Mouse (Mus musculus): ENCODE results near the gene Siglec1. TPM values are rescaled to one million over a fixed set of nuclear protein-coding genes. Genes with fewer than 3 reads are reported as not detected.
A peak's percentile ranks its signal among the peaks of the same experiment; 100 is the strongest.
"Not testable (repeated sequence)": the region's sequence is repeated elsewhere in the genome, so short reads cannot be mapped to it uniquely, and the experiment has no call there.

Siglec1 gene
- polyA plus RNA-seq, 1 experiment = 0.03 TPM

- Histone ChIP-seq H3K4me1 (ENCODE audit: control insufficient read depth) (peaks cover 87% of the 10 kb centered on the region), H3K36me3 (ENCODE audit: control insufficient read depth) (peaks cover 8% of the 10 kb centered on the region), H3K4me3 (replicated peaks) (no peak overlapping the region), H3K9me3 (ENCODE audit: control insufficient read depth, low read length) (no peaks in the 10 kb centered on the region), H3K27me3 (ENCODE audit: control insufficient read depth) (peaks cover 34% of the 10 kb centered on the region)
- no peak for TF ChIP-seq TAL1 (IDR thresholded peaks at IDR 0.05; ENCODE audit: low read length)
- no peak for TF ChIP-seq GATA1 (IDR thresholded peaks at IDR 0.05; ENCODE audit: low read length)
Observed at GRCm38 (mm10) chr2:131128636-131129157, 42.1 kb upstream of the Siglec1 start.

GRCm38 (mm10) chr2:131128211-131128610 lies 41.6 kb upstream of the Siglec1 start:
- peak overlapping the region; percentile 62 for H3K4me3 ChIP-seq (replicated peaks)
- H3K4me1 ChIP-seq (ENCODE audit: control insufficient read depth) = peaks cover 83% of the 10 kb centered on the region
- TF ChIP-seq GATA1 (IDR thresholded peaks at IDR 0.05; ENCODE audit: low read length) = no peak
- no peak for TF ChIP-seq TAL1 (IDR thresholded peaks at IDR 0.05; ENCODE audit: low read length)
- H3K36me3 ChIP-seq (ENCODE audit: control insufficient read depth) = peaks cover 8% of the 10 kb centered on the region
- H3K9me3 ChIP-seq (ENCODE audit: control insufficient read depth, low read length) = no peaks in the 10 kb centered on the region
- H3K27me3 ChIP-seq (ENCODE audit: control insufficient read depth) = peaks cover 38% of the 10 kb centered on the region

DNA sequence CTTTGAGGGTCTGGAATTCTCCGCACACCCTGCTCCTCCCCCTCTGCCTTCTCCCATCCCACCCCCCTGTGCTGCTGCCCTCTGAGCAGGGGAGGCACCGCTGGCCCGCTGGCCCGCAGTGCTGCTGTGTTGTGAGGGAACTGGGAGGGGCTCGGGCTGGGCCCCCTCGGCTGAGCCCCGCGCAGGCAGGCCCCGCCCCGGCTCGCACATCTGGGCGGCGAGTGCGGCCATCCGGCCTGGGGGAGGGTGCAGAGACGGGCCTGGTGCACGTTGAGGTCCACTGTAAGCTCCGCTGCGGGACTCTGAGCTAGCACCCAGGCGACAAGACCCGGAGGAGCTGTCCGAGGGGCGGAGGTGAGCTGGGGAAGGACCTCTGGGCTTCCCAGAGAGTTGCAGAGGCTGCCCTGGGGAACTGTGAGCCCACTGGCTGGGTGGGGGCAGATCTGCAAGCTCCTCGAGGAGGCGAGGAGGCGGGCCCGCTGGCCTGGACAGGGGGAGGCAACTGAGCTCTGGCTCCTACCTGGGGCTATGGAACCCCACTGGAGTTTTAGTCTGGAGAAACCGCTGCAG lies 40.7 kb upstream of the Siglec1 start, which contains the start of gene Hspa12b:
TSS of gene Hspa12b (plus strand) at position 120 of the 570 bp plus-strand sequence.
- Histone ChIP-seq H3K4me3 (replicated peaks) (peak within 1 kb of the TSS; percentile 62), H3K4me1 (ENCODE audit: control insufficient read depth) (peaks cover 80% of the 10 kb centered on the region)

DNA sequence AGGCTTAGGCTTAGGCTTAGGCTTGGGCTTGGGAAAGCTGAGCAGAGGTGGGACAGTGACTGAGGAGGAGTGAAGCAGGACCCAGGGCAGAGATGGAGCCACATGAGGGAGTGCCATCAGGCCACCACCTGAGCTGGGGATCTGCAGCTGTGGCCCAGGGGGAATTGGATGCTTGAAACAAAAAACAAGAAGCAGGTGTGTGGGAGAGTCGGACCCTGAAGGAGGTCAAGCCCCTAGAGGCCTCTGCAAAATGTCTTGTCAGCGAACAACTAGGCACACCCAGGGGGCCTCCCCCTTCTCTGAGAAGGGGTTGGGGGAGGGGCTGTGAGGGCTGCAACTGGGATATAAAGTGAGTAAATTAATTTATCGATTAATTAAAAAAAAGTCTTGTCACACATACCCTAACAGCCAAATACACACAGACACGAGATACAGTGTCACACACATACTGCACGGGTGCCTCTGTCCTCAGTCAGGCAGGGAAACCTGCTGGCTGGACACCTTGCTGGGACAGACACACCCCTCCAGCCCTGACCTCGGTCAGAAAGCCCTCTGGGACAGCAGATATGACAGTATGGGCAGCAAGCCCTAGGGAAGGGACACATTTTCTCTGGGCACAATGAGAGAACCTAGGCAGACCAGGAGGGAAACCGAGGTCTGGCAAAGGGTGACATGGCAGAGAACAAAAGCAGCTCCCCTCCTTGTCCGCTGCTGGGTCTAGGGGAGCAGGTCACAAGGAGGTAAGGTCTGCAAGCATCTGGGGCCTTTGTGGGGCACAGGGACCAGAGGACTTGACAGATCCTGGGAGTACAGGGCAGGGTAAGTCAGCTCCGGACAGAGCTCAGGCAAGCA lies 39.6 kb upstream of the Siglec1 start:
- H3K4me3 ChIP-seq (replicated peaks) = no peak overlapping the region
- TF ChIP-seq GATA1 (IDR thresholded peaks at IDR 0.05; ENCODE audit: low read length) = no peak
- TF ChIP-seq TAL1 (IDR thresholded peaks at IDR 0.05; ENCODE audit: low read length) = no peak
- peaks cover 69% of the 10 kb centered on the region for H3K4me1 ChIP-seq (ENCODE audit: control insufficient read depth)
- peaks cover 48% of the 10 kb centered on the region for H3K27me3 ChIP-seq (ENCODE audit: control insufficient read depth)
- no peaks in the 10 kb centered on the region for H3K9me3 ChIP-seq (ENCODE audit: control insufficient read depth, low read length)
- no peaks in the 10 kb centered on the region; the same call in 1 of the 2 replicates for H3K36me3 ChIP-seq (ENCODE audit: control insufficient read depth)

More for the DNA sequence above, 40.7 kb upstream of the Siglec1 start, which contains the start of gene Hspa12b:
- TF ChIP-seq GATA1 (IDR thresholded peaks at IDR 0.05; ENCODE audit: low read length) (no peak), TAL1 (IDR thresholded peaks at IDR 0.05; ENCODE audit: low read length) (no peak)
- Histone ChIP-seq H3K9me3 (ENCODE audit: control insufficient read depth, low read length) (no peaks in the 10 kb centered on the region), H3K27me3 (ENCODE audit: control insufficient read depth) (peaks cover 45% of the 10 kb centered on the region), H3K36me3 (ENCODE audit: control insufficient read depth) (peaks cover 8% of the 10 kb centered on the region)

DNA sequence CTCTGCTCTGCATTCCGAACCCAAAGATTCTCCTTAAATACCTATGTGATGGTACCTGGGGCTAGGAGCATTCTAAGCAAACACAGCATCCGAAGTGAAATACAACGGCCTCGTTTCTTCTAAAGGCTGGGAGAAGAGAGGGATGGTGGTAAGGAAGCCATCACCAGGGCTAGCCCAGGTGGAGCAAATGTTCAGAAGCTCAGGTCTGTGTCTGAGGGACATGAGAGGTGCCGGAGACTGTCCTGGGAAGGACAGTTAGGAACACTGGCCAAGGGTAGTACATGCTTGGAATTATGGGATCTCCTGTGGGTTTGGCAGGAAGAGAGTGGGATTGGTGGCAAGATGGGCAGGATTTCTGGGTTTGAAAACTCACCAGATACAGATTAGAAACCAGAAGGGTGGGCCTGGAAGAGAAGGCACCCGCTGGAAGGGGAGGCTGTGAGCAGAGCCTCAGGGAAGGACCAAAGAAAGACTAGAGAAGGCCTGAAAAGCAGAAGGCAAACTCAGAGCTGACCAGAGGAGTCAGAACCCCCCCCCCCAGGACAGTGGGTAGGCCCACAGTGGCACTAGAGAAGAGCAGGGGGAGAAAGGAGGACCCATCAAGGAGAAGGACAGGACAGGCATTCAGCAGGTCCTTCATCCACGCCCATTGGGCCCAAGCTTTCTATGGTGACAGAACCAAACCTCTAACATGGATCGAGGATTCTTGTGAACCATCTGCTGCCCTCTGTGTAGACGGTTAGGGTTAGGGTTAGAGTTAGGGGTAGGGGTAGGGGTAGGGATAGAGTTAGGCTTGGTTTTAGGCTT lies 38.8 kb upstream of the Siglec1 start:
- Histone ChIP-seq H3K4me3 (replicated peaks) (no peak overlapping the region), H3K4me1 (ENCODE audit: control insufficient read depth) (peaks cover 64% of the 10 kb centered on the region), H3K9me3 (ENCODE audit: control insufficient read depth, low read length) (no peaks in the 10 kb centered on the region), H3K27me3 (ENCODE audit: control insufficient read depth) (peaks cover 50% of the 10 kb centered on the region), H3K36me3 (ENCODE audit: control insufficient read depth) (no peaks in the 10 kb centered on the region; the same call in 1 of the 2 replicates)
- TF ChIP-seq GATA1 (IDR thresholded peaks at IDR 0.05; ENCODE audit: low read length) (no peak), TAL1 (IDR thresholded peaks at IDR 0.05; ENCODE audit: low read length) (no peak)

DNA sequence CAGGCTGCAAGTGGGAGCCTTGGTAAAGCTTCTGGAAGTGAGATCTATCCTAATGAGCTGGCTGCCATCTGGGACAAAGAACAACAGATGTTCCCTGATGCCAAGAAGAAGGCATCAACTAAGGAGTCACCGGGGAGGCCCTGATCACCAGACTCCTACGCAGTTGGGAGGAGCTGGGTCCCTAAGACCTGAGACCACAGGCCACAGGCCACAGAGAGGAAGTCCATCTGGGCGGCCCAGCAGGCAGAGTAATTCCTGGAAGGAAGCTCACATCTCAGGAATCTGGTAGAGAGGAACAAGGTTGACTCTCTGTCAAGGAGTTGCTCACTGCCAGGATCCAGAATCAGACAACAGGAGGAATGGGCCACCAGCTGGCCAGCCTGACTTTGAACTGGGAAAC lies 37.6 kb upstream of the Siglec1 start:
- Histone ChIP-seq H3K27me3 (ENCODE audit: control insufficient read depth) (peaks cover 50% of the 10 kb centered on the region), H3K9me3 (ENCODE audit: control insufficient read depth, low read length) (no peaks in the 10 kb centered on the region), H3K36me3 (ENCODE audit: control insufficient read depth) (no peaks in the 10 kb centered on the region; the same call in 1 of the 2 replicates), H3K4me1 (ENCODE audit: control insufficient read depth) (peaks cover 54% of the 10 kb centered on the region), H3K4me3 (replicated peaks) (no peak overlapping the region)
- TF ChIP-seq GATA1 (IDR thresholded peaks at IDR 0.05; ENCODE audit: low read length) = no peak
- no peak for TF ChIP-seq TAL1 (IDR thresholded peaks at IDR 0.05; ENCODE audit: low read length)

GRCm38 (mm10) chr2:131118968-131119574 lies 32.5 kb upstream of the Siglec1 start:
- H3K4me3 ChIP-seq (replicated peaks) = no peak overlapping the region
- H3K9me3 ChIP-seq (ENCODE audit: control insufficient read depth, low read length) = no peaks in the 10 kb centered on the region
- H3K27me3 ChIP-seq (ENCODE audit: control insufficient read depth) = peaks cover 33% of the 10 kb centered on the region
- H3K4me1 ChIP-seq (ENCODE audit: control insufficient read depth) = peaks cover 5% of the 10 kb centered on the region
- H3K36me3 ChIP-seq (ENCODE audit: control insufficient read depth) = no peaks in the 10 kb centered on the region
- TF ChIP-seq TAL1 (IDR thresholded peaks at IDR 0.05; ENCODE audit: low read length) = no peak
- TF ChIP-seq GATA1 (IDR thresholded peaks at IDR 0.05; ENCODE audit: low read length) = no peak

DNA sequence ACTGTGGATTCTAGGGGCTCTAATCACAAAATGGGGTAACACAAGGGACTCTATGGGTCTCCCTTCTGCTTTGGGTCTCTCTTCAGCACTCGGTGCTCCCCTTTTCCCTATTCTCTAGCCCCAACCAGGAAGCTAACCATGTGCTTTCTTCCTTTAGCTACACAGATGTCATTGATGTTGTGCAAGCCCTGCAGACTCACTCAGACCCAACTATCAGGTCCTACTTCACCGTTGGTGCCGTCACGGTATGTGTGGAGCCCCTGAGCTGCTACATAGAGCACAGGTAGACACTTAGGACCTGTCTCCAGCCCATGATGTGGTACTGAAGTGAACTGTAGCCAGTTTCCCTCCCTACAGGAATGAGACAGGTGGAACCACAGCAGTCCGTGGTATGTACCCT lies 19.4 kb upstream of the Siglec1 start:
- no peaks in the 10 kb centered on the region for H3K9me3 ChIP-seq (ENCODE audit: control insufficient read depth, low read length)
- peaks cover 1% of the 10 kb centered on the region; the same call in 1 of the 2 replicates for H3K4me1 ChIP-seq (ENCODE audit: control insufficient read depth)
- H3K36me3 ChIP-seq (ENCODE audit: control insufficient read depth) = no peaks in the 10 kb centered on the region
- TF ChIP-seq GATA1 (IDR thresholded peaks at IDR 0.05; ENCODE audit: low read length) (no peak), TAL1 (IDR thresholded peaks at IDR 0.05; ENCODE audit: low read length) (no peak)
- H3K4me3 ChIP-seq (replicated peaks) = no peak overlapping the region
- peaks cover 48% of the 10 kb centered on the region for H3K27me3 ChIP-seq (ENCODE audit: control insufficient read depth)

- H3K4me3 ChIP-seq (replicated peaks); H3K4me1 ChIP-seq (ENCODE audit: control insufficient read depth); H3K9me3 ChIP-seq (ENCODE audit: control insufficient read depth, low read length); H3K36me3 ChIP-seq (ENCODE audit: control insufficient read depth): not testable (repeated sequence)
- H3K27me3 ChIP-seq (ENCODE audit: control insufficient read depth) = peaks cover 44% of the 10 kb centered on the region
Observed at GRCm38 (mm10) chr2:131105061-131105460, 18.5 kb upstream of the Siglec1 start.
